Mouse (Mus musculus) small intestine, adult 2 months (tissue): Measurements from ENCODE around the gene Reg4. TPM values are rescaled to one million over a fixed set of nuclear protein-coding genes. Genes with fewer than 3 reads are reported as not detected.

Experiments
- H3K27ac ChIP-seq: fragments of 200-500 bp; 2 replicates; pipeline ENCODE4 v1.5.1; 2012; ENCODE audit warnings: low read depth, low read length, control low read depth, inconsistent platforms; ENCODE audit not compliant: insufficient read depth
- H3K27me3 ChIP-seq: fragments of 200-500 bp; 2 replicates; pipeline ENCODE4 v1.6.1; 2012; ENCODE audit warnings: mild to moderate bottlenecking, moderate library complexity, low read length, inconsistent platforms; ENCODE audit not compliant: control insufficient read depth, insufficient read depth
- H3K36me3 ChIP-seq: fragments of 200-500 bp; 2 replicates; pipeline ENCODE4 v1.6.1; 2012; ENCODE audit warnings: mild to moderate bottlenecking, low read length, control low read depth, inconsistent platforms; ENCODE audit not compliant: control insufficient read depth, insufficient read depth
- H3K4me1 ChIP-seq: fragments of 200-500 bp; 2 replicates; pipeline ENCODE4 v1.6.1; 2012; ENCODE audit warnings: low read length, inconsistent platforms, mixed read lengths; ENCODE audit not compliant: control insufficient read depth, insufficient read depth, insufficient read length
- H3K4me3 ChIP-seq: fragments of 200-500 bp; 2 replicates; pipeline ENCODE4 v1.5.1; 2012; ENCODE audit warnings: low read depth, mild to moderate bottlenecking, control low read depth, inconsistent platforms, low read length, moderate library complexity
- CTCF ChIP-seq: fragments of 200-500 bp; IDR thresholded peaks from 2 replicates; pipeline ENCODE4 v1.5.1; 2012; ENCODE audit warnings: low read depth, mild to moderate bottlenecking, control low read depth, inconsistent platforms, low read length, moderate library complexity, mixed read lengths; ENCODE audit not compliant: insufficient replicate concordance, insufficient read length; ENCODE audit errors: extremely low read depth
- POLR2A ChIP-seq: fragments of 200-500 bp; IDR thresholded peaks from 2 replicates; pipeline ENCODE4 v1.6.1; 2012; ENCODE audit warnings: low read depth, mild to moderate bottlenecking, control low read depth, inconsistent platforms, low read length, moderate library complexity
- WGBS: fragments of 180-500 bp; shearing (Covaris S2); methylation state at CpG from one replicate; pipeline ENCODE4 v1.1.7; 2018; 5-methylcytosine and 5-hydroxymethylcytosine counted together
- polyA plus RNA-seq: library from polyadenylated mRNA; depleted of rRNA; stranded (reverse); fragments of >200 nt; gene quantifications from 2 replicates; pipeline ENCODE4 v1.2.3, GENCODE M21; 2012; rRNA removed

The Reg4 gene
- 30.1 and 67.3 TPM in 2 replicates for polyA plus RNA-seq

GRCm38 (mm10) chr3:98221856-98222255 is at the start of gene Reg4:
Gene Reg4 (plus strand): TSS chr3:98222156.
- Histone ChIP-seq H3K27me3 (no peaks in the 10 kb centered on the region), H3K4me3 (no peak within 1 kb of the TSS), H3K27ac (no peak within 1 kb of the TSS), H3K4me1 (no peaks in the 10 kb centered on the region), H3K36me3 (no peaks in the 10 kb centered on the region)
- TF ChIP-seq CTCF: no peak
- no peak for TF ChIP-seq POLR2A
- WGBS: 51% methylated on average over 8 of the region's 8 CpGs

- H3K27ac ChIP-seq: no peak overlapping the region
- no peaks in the 10 kb centered on the region for H3K4me1 ChIP-seq
- no peaks in the 10 kb centered on the region for H3K36me3 ChIP-seq
- TF ChIP-seq CTCF (no peak), POLR2A (no peak)
- no peaks in the 10 kb centered on the region; the same call in 1 of the 2 replicates for H3K27me3 ChIP-seq
- WGBS: 50% methylated on average over 4 of the region's 4 CpGs
- no peak overlapping the region for H3K4me3 ChIP-seq
These were observed 43.6 kb upstream of the Reg4 start for GRCm38 (mm10) chr3:98178340-98178739.

- Histone ChIP-seq H3K4me3 (no peak overlapping the region), H3K27ac (no peak overlapping the region), H3K36me3 (no peaks in the 10 kb centered on the region), H3K27me3 (peaks cover 4% of the 10 kb centered on the region; the same call in 1 of the 2 replicates), H3K4me1 (no peaks in the 10 kb centered on the region)
- WGBS: 18% methylated on average over 7 of the region's 7 CpGs
- peak; percentile 68; the same call in 1 of the 2 replicates for TF ChIP-seq CTCF
- no peak for TF ChIP-seq POLR2A
These were observed 41.2 kb upstream of the Reg4 start for GRCm38 (mm10) chr3:98180805-98181204.

- 70% methylated on average over 10 of the region's 10 CpGs for WGBS
- H3K4me3 ChIP-seq: no peak overlapping the region
- no peaks in the 10 kb centered on the region for H3K36me3 ChIP-seq
- TF ChIP-seq POLR2A: no peak
- no peak for TF ChIP-seq CTCF
- H3K4me1 ChIP-seq: no peaks in the 10 kb centered on the region
- H3K27me3 ChIP-seq: peaks cover 4% of the 10 kb centered on the region; the same call in 1 of the 2 replicates
- H3K27ac ChIP-seq: no peak overlapping the region
These were observed 36.7 kb upstream of the Reg4 start for GRCm38 (mm10) chr3:98185163-98185714.

- WGBS: 40% methylated on average over 3 of the region's 3 CpGs
- Histone ChIP-seq H3K27ac (no peak overlapping the region), H3K4me1 (no peaks in the 10 kb centered on the region), H3K4me3 (no peak overlapping the region), H3K36me3 (no peaks in the 10 kb centered on the region), H3K27me3 (peaks cover 4% of the 10 kb centered on the region; the same call in 1 of the 2 replicates)
- TF ChIP-seq CTCF (no peak), POLR2A (no peak)
These were observed 34.2 kb upstream of the Reg4 start for GRCm38 (mm10) chr3:98187777-98188176.

- 42% methylated on average over 9 of the region's 9 CpGs for WGBS
- Histone ChIP-seq H3K4me3 (no peak overlapping the region), H3K27me3 (no peaks in the 10 kb centered on the region), H3K36me3 (no peaks in the 10 kb centered on the region), H3K4me1 (peaks cover 4% of the 10 kb centered on the region; the same call in 1 of the 2 replicates), H3K27ac (no peak overlapping the region)
- TF ChIP-seq POLR2A: no peak
These were observed 24.0 kb upstream of the Reg4 start for GRCm38 (mm10) chr3:98197711-98198532.

- no peak overlapping the region for H3K27ac ChIP-seq
- 68% methylated on average over 5 of the region's 5 CpGs for WGBS
- H3K4me1 ChIP-seq: no peaks in the 10 kb centered on the region
- no peaks in the 10 kb centered on the region for H3K27me3 ChIP-seq
- no peak overlapping the region for H3K4me3 ChIP-seq
- no peaks in the 10 kb centered on the region for H3K36me3 ChIP-seq
- TF ChIP-seq CTCF (no peak), POLR2A (no peak)
These were observed 22.2 kb upstream of the Reg4 start for GRCm38 (mm10) chr3:98199747-98200146.
